Mouse (Mus musculus): ENCODE results near the gene Coq10a.

Gene Coq10a

GRCm38 (mm10) chr10:128385902-128386301 is 17.1 kb upstream of the Coq10a start:
- DNase-seq (ENCODE audit: low read depth, low spot score), result no peak

- no peak for DNase-seq (ENCODE audit: low read depth, low spot score)
Measured at GRCm38 (mm10) chr10:128382482-128382881, 13.7 kb upstream of the Coq10a start.

GRCm38 (mm10) chr10:128380565-128380964 is 11.8 kb upstream of the Coq10a start:
- DNase-seq (ENCODE audit: low read depth, low spot score), result peak; percentile 40

- no peak for DNase-seq (ENCODE audit: low read depth, low spot score)
Measured at GRCm38 (mm10) chr10:128379260-128379659, 10.5 kb upstream of the Coq10a start.

GRCm38 (mm10) chr10:128378462-128378861 is 9.7 kb upstream of the Coq10a start:
- no peak for DNase-seq (ENCODE audit: low read depth, low spot score)

GRCm38 (mm10) chr10:128377940-128378448 is 9.2 kb upstream of the Coq10a start:
- no peak for DNase-seq (ENCODE audit: low read depth, low spot score)

GRCm38 (mm10) chr10:128377222-128377939 is 8.6 kb upstream of the Coq10a start:
- peak; percentile 51 for DNase-seq (ENCODE audit: low read depth, low spot score)

- peak; percentile 83 for DNase-seq (ENCODE audit: low read depth, low spot score)
Measured at GRCm38 (mm10) chr10:128376455-128377211, 7.8 kb upstream of the Coq10a start, which contains the start of gene Ankrd52. Ankrd52 (plus strand) TSS chr10:128377115.

- DNase-seq (ENCODE audit: low read depth, low spot score), result no peak
Measured at GRCm38 (mm10) chr10:128376099-128376454, 7.3 kb upstream of the Coq10a start.

- peak; percentile 82 for DNase-seq (ENCODE audit: low read depth, low spot score)
Measured at GRCm38 (mm10) chr10:128374393-128374792, 5.6 kb upstream of the Coq10a start.

- DNase-seq (ENCODE audit: low read depth, low spot score), result no peak
Measured at GRCm38 (mm10) chr10:128372989-128373748, 4.4 kb upstream of the Coq10a start.

- DNase-seq (ENCODE audit: low read depth, low spot score), result peak; percentile 34
Measured at GRCm38 (mm10) chr10:128372142-128372541, 3.3 kb upstream of the Coq10a start.

- DNase-seq (ENCODE audit: low read depth, low spot score), result no peak
Measured at GRCm38 (mm10) chr10:128370601-128371000, 1.8 kb upstream of the Coq10a start.

- no peak for DNase-seq (ENCODE audit: low read depth, low spot score)
Measured at GRCm38 (mm10) chr10:128370021-128370420, 1.2 kb upstream of the Coq10a start.

GRCm38 (mm10) chr10:128369599-128369998 is 802 bp upstream of the Coq10a start:
- no peak for DNase-seq (ENCODE audit: low read depth, low spot score)

GRCm38 (mm10) chr10:128369218-128369543 is 384 bp upstream of the Coq10a start:
- DNase-seq (ENCODE audit: low read depth, low spot score), result no peak

- no peak for DNase-seq (ENCODE audit: low read depth, low spot score)
Measured at GRCm38 (mm10) chr10:128367899-128368401, 847 bp downstream of the Coq10a start.

- DNase-seq (ENCODE audit: low read depth, low spot score), result peak; percentile 42
Measured at GRCm38 (mm10) chr10:128362568-128362967, 6.2 kb downstream of the Coq10a start.

GRCm38 (mm10) chr10:128361836-128362235 is 7.0 kb downstream of the Coq10a start:
- DNase-seq (ENCODE audit: low read depth, low spot score), result no peak

- no peak for DNase-seq (ENCODE audit: low read depth, low spot score)
Measured at GRCm38 (mm10) chr10:128359226-128359625, 9.6 kb downstream of the Coq10a start.

GRCm38 (mm10) chr10:128358796-128359195 is 10.0 kb downstream of the Coq10a start:
- DNase-seq (ENCODE audit: low read depth, low spot score), result peak; percentile 54

- DNase-seq (ENCODE audit: low read depth, low spot score), result no peak
Measured at GRCm38 (mm10) chr10:128347541-128347940, 21.3 kb downstream of the Coq10a start.

Data from A20 (cell line).